Mouse (Mus musculus): ENCODE results near the gene Afap1. TPM values are rescaled to one million over a fixed set of nuclear protein-coding genes. Genes with fewer than 3 reads are reported as not detected.

Afap1 gene
- polyA plus RNA-seq, 1 experiment from 2014 or later = 20.8 TPM

DNA sequence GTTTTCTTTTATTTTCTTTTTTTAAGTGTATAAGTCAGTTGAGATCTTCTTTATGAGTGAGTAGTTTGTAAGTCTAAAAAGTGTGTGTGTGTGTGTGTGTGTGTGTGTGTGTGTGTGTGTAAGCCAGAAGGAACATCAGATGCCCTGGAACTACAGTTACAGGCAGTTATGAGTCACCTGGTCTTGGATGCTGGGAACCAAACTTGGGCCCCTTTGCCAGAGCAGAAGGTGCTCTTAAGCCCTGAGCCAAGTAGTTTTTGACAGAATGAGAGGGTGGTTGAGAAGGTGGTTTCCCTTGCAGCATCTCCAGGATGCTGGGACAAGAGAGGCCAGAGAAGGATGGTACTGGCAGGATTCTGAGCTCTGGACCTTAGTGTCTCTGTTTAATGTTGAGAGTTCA is 27.4 kb downstream of the Afap1 start:
- H3K4me2 ChIP-seq (ENCODE audit: low read depth, low read length) = no peak overlapping the region
- no peaks in the 10 kb centered on the region for H3K36me3 ChIP-seq (ENCODE audit: control insufficient read depth, insufficient read depth, low read length)
- H3K27me3 ChIP-seq (ENCODE audit: control insufficient read depth, insufficient read depth, low read depth, low read length) = no peaks in the 10 kb centered on the region
- no peaks in the 10 kb centered on the region for H3K9me3 ChIP-seq (ENCODE audit: control insufficient read depth, low read length)
- no peak for ATAC-seq (ENCODE audit: low read depth)
- H3K4me1 ChIP-seq (replicated peaks; ENCODE audit: control insufficient read depth, insufficient read depth, low read length) = peaks cover 73% of the 10 kb centered on the region
- peak overlapping the region; percentile 96 for H3K27ac ChIP-seq (ENCODE audit: low read length)
- H3K4me3 ChIP-seq (ENCODE audit: low read length) = no peak overlapping the region
- H3K9ac ChIP-seq (ENCODE audit: low read length) = no peak overlapping the region

DNA sequence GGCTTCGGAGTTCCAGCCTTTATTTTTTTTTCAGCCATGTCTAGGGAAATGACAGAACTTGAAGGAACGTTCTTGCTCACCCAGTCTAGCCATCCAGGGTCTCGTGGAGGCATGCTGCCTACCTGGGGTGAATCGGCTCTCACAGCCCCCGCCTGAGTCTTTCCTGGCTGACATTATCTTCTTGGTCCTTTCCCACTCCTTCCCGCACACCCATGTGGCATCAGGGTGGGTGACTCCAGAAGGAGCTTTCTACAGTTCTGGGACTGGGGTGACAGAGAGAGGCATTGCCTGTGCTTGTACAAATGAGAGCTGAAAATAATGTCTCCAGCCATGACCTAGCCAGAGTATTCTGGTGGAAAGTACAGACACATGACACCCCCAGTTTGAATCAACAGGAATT is 28.0 kb downstream of the Afap1 start:
- Histone ChIP-seq H3K9ac (ENCODE audit: low read length) (peak overlapping the region; percentile 46), H3K4me3 (ENCODE audit: low read length) (no peak overlapping the region), H3K27me3 (ENCODE audit: control insufficient read depth, insufficient read depth, low read depth, low read length) (no peaks in the 10 kb centered on the region), H3K4me1 (replicated peaks; ENCODE audit: control insufficient read depth, insufficient read depth, low read length) (peaks cover 73% of the 10 kb centered on the region), H3K4me2 (ENCODE audit: low read depth, low read length) (peak overlapping the region; percentile 57), H3K27ac (ENCODE audit: low read length) (peak overlapping the region; percentile 96), H3K36me3 (ENCODE audit: control insufficient read depth, insufficient read depth, low read length) (no peaks in the 10 kb centered on the region), H3K9me3 (ENCODE audit: control insufficient read depth, low read length) (no peaks in the 10 kb centered on the region)
- 23% methylated on average over 6 of the region's 6 CpGs for WGBS
- no peak for ATAC-seq (ENCODE audit: low read depth)

DNA sequence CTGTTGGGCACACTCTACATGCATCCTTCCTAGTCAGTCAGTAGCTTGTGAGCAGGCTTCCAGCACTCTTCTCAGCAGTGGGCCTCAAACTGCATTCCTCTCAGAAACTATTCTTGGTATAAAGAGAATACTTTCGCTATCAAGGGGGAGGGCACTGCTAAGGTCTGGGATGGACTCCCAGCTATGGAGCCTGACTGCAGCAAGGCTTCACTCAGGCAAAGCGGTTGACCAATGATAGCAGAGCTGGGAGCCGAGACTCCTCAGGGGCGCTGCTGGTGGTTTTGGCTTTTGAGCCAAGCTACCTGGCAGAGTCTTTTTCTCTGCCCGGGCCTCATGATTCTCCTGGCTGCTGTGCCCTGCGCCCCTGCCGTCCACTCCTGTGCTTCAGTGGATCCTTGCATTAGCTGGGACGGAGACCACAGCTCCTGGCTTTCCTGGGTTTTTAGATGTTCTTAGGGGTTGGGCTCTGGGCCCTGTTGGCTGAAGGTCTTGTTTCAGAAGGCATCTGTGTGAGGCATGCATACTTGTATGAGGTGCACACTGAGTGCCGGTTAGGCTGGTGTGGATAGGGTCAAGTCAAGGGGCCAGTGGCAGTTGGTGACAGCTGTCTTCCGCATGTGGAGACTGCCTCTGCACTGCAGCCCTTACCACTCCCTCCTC is 28.6 kb downstream of the Afap1 start:
- no peaks in the 10 kb centered on the region for H3K36me3 ChIP-seq (ENCODE audit: control insufficient read depth, insufficient read depth, low read length)
- H3K27me3 ChIP-seq (ENCODE audit: control insufficient read depth, insufficient read depth, low read depth, low read length) = no peaks in the 10 kb centered on the region
- H3K9ac ChIP-seq (ENCODE audit: low read length) = peak overlapping the region; percentile 53
- H3K9me3 ChIP-seq (ENCODE audit: control insufficient read depth, low read length) = no peaks in the 10 kb centered on the region
- peak overlapping the region; percentile 57 for H3K4me2 ChIP-seq (ENCODE audit: low read depth, low read length)
- peak; percentile 93 for ATAC-seq (ENCODE audit: low read depth)
- H3K27ac ChIP-seq (ENCODE audit: low read length) = peak overlapping the region; percentile 96
- H3K4me1 ChIP-seq (replicated peaks; ENCODE audit: control insufficient read depth, insufficient read depth, low read length) = peaks cover 76% of the 10 kb centered on the region
- WGBS = 15% methylated on average over 10 of the region's 10 CpGs
- H3K4me3 ChIP-seq (ENCODE audit: low read length) = peak overlapping the region; percentile 27

DNA sequence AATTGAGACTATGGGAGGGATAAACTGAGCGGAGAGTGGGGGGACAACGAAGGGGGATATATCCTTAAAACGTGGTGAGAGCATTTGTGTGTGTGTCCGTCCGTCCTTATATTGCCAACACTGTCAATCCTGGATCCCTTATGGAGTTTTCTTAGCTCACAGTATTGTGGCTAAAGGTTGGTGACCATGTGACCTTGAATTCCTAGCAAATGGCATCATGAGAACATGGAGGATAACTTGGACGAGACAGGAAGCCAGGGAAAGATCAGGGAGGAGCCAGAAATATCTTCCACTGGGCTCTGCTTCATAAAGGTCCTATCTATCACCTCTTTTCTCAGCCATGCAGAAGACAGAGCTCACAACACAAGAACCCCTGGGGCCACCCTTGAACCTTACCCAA is 30.3 kb downstream of the Afap1 start:
- H3K4me1 ChIP-seq (replicated peaks; ENCODE audit: control insufficient read depth, insufficient read depth, low read length) = peaks cover 65% of the 10 kb centered on the region
- no peak for ATAC-seq (ENCODE audit: low read depth)
- H3K9ac ChIP-seq (ENCODE audit: low read length) = no peak overlapping the region
- no peaks in the 10 kb centered on the region for H3K36me3 ChIP-seq (ENCODE audit: control insufficient read depth, insufficient read depth, low read length)
- H3K4me2 ChIP-seq (ENCODE audit: low read depth, low read length) = no peak overlapping the region
- H3K27ac ChIP-seq (ENCODE audit: low read length) = no peak overlapping the region
- H3K27me3 ChIP-seq (ENCODE audit: control insufficient read depth, insufficient read depth, low read depth, low read length) = no peaks in the 10 kb centered on the region
- H3K9me3 ChIP-seq (ENCODE audit: control insufficient read depth, low read length) = no peaks in the 10 kb centered on the region
- 76% methylated on average over 6 of the region's 6 CpGs for WGBS
- H3K4me3 ChIP-seq (ENCODE audit: low read length) = no peak overlapping the region

DNA sequence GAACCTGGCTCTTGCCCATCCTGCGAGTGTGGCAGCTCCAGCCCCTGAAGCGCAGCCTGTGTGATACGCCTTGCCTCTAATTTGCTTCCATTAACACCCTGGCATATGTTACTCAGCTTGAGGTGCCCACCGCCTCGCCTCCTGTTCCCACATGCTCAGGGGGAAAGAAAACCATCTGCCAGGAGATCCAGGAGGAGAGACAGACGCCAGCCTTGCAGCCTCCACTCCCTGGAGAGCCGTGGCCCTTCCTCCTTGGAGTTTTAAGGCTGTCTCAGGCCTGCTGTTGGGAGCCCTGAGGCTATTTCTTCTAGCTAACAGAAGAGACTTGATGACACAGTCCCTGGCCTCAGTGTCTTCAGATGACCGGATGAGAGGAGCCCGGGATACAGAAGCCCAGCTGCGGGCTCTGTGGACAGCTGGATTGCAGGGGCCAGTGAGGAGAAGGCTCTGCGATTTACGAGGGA is 32.1 kb downstream of the Afap1 start:
- Histone ChIP-seq H3K27ac (ENCODE audit: low read length) (no peak overlapping the region), H3K4me2 (ENCODE audit: low read depth, low read length) (no peak overlapping the region), H3K9me3 (ENCODE audit: control insufficient read depth, low read length) (no peaks in the 10 kb centered on the region), H3K4me3 (ENCODE audit: low read length) (no peak overlapping the region), H3K4me1 (replicated peaks; ENCODE audit: control insufficient read depth, insufficient read depth, low read length) (peaks cover 49% of the 10 kb centered on the region), H3K27me3 (ENCODE audit: control insufficient read depth, insufficient read depth, low read depth, low read length) (no peaks in the 10 kb centered on the region), H3K9ac (ENCODE audit: low read length) (no peak overlapping the region), H3K36me3 (ENCODE audit: control insufficient read depth, insufficient read depth, low read length) (no peaks in the 10 kb centered on the region)
- 63% methylated on average over 12 of the region's 12 CpGs for WGBS
- ATAC-seq (ENCODE audit: low read depth) = no peak

DNA sequence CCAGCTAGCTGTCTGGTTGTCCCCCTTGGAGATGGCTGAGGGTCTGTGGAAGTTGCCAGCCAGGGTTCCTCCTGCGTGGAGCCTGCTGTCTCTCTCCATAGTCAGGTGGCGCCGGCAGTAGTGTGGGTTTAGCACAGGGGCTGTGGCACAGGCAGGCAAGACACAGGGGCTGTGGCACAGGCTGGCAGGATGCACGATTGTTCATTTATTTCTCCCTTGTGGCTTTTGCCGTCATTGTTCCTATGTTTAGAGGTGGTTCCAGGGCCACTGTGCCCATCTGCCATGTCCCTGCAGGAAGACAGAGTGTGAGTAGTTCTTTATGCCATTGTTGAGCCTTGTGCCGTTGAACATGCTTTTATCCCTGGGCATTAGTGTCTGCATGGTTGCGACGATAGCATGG is 33.4 kb downstream of the Afap1 start:
- Histone ChIP-seq H3K27ac (ENCODE audit: low read length) (no peak overlapping the region), H3K9me3 (ENCODE audit: control insufficient read depth, low read length) (no peaks in the 10 kb centered on the region), H3K4me3 (ENCODE audit: low read length) (no peak overlapping the region), H3K36me3 (ENCODE audit: control insufficient read depth, insufficient read depth, low read length) (no peaks in the 10 kb centered on the region), H3K27me3 (ENCODE audit: control insufficient read depth, insufficient read depth, low read depth, low read length) (no peaks in the 10 kb centered on the region), H3K4me2 (ENCODE audit: low read depth, low read length) (no peak overlapping the region), H3K4me1 (replicated peaks; ENCODE audit: control insufficient read depth, insufficient read depth, low read length) (peaks cover 40% of the 10 kb centered on the region), H3K9ac (ENCODE audit: low read length) (no peak overlapping the region)
- WGBS = 80% methylated on average over 8 of the region's 8 CpGs
- no peak for ATAC-seq (ENCODE audit: low read depth)

DNA sequence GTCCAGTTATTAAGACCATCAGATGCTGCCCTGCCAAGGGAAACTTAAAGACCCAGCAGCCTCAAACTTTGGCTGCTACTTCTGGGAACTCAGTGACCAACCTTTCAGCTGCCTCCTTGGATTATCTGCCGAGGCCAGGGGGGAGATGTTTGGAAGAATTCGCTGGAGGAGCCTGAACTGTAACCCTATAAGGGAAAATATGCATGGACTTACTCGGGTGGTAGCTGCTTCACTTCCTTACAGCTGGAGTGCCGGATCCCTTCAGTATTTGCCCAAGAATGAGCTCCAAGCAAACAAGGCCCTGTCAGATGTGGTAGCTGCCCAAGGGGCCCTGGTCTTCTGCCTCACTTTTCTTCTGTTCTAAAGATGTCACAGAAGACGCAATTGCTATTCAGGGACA is 38.2 kb downstream of the Afap1 start:
- WGBS = 32% methylated on average over 5 of the region's 5 CpGs
- Histone ChIP-seq H3K9me3 (ENCODE audit: control insufficient read depth, low read length) (no peaks in the 10 kb centered on the region), H3K27me3 (ENCODE audit: control insufficient read depth, insufficient read depth, low read depth, low read length) (no peaks in the 10 kb centered on the region), H3K9ac (ENCODE audit: low read length) (no peak overlapping the region), H3K4me2 (ENCODE audit: low read depth, low read length) (no peak overlapping the region), H3K4me3 (ENCODE audit: low read length) (no peak overlapping the region), H3K36me3 (ENCODE audit: control insufficient read depth, insufficient read depth, low read length) (peaks cover 5% of the 10 kb centered on the region; the same call in 1 of the 2 replicates), H3K4me1 (replicated peaks; ENCODE audit: control insufficient read depth, insufficient read depth, low read length) (peaks cover 18% of the 10 kb centered on the region), H3K27ac (ENCODE audit: low read length) (peak overlapping the region; percentile 21; the same call in 1 of the 2 replicates)
- no peak for ATAC-seq (ENCODE audit: low read depth)

DNA sequence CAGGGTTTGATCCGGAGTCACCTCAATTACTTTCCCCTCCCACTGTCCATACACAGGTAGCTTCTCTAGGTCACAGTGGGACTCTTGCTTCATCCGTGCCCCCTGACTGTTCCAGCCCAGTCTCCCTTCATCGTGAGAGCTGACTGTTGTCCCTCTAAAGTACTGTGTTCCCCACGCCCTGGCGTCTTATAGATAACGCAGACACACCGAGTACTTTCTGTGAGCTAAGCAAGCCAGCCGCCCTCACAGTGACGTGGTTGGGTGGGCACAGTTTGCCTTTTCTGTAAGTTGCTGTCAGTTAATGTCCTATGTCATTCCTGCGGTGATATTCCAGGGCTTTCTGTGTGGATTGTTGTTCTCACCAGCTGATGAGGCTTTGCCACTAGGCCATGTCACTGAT is 39.9 kb downstream of the Afap1 start:
- H3K9me3 ChIP-seq (ENCODE audit: control insufficient read depth, low read length) = no peaks in the 10 kb centered on the region
- no peak overlapping the region for H3K4me3 ChIP-seq (ENCODE audit: low read length)
- H3K27me3 ChIP-seq (ENCODE audit: control insufficient read depth, insufficient read depth, low read depth, low read length) = no peaks in the 10 kb centered on the region
- no peak for ATAC-seq (ENCODE audit: low read depth)
- H3K27ac ChIP-seq (ENCODE audit: low read length) = no peak overlapping the region
- no peak overlapping the region for H3K4me2 ChIP-seq (ENCODE audit: low read depth, low read length)
- peaks cover 17% of the 10 kb centered on the region for H3K4me1 ChIP-seq (replicated peaks; ENCODE audit: control insufficient read depth, insufficient read depth, low read length)
- H3K36me3 ChIP-seq (ENCODE audit: control insufficient read depth, insufficient read depth, low read length) = peaks cover 5% of the 10 kb centered on the region; the same call in 1 of the 2 replicates
- H3K9ac ChIP-seq (ENCODE audit: low read length) = no peak overlapping the region
- WGBS = 72% methylated on average over 10 of the region's 10 CpGs

DNA sequence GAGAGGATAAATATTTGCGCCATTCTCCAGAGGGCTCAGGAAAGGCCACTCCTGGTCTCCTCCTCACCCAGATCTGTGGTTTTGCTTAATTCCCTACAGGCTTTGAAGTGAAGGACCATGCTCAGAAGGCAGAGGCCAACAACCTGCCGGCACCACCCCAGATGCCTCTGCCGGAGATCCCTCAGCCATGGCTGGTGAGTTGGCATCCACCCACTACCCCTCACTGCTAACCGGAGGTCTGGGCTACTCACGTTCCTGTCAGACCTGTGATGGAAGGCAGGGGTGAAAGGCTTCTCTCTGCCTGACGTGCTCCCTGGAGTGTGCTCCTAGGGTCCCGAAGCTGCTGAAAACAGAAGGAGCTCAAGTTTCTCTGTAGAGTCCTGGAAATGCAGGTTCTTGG is 42.8 kb downstream of the Afap1 start:
- ATAC-seq (ENCODE audit: low read depth) = no peak
- no peak overlapping the region for H3K4me2 ChIP-seq (ENCODE audit: low read depth, low read length)
- H3K9ac ChIP-seq (ENCODE audit: low read length) = no peak overlapping the region
- H3K9me3 ChIP-seq (ENCODE audit: control insufficient read depth, low read length) = no peaks in the 10 kb centered on the region
- no peak overlapping the region for H3K4me3 ChIP-seq (ENCODE audit: low read length)
- H3K4me1 ChIP-seq (replicated peaks; ENCODE audit: control insufficient read depth, insufficient read depth, low read length) = peaks cover 25% of the 10 kb centered on the region
- no peak overlapping the region for H3K27ac ChIP-seq (ENCODE audit: low read length)
- peaks cover 5% of the 10 kb centered on the region; the same call in 1 of the 2 replicates for H3K36me3 ChIP-seq (ENCODE audit: control insufficient read depth, insufficient read depth, low read length)
- WGBS = 69% methylated on average over 7 of the region's 7 CpGs
- H3K27me3 ChIP-seq (ENCODE audit: control insufficient read depth, insufficient read depth, low read depth, low read length) = no peaks in the 10 kb centered on the region
